Mouse (Mus musculus) lung, postnatal 0 days (tissue): Measurements from ENCODE around the gene Ampd1. TPM values are rescaled to one million over a fixed set of nuclear protein-coding genes. Genes with fewer than 3 reads are reported as not detected.
A peak's percentile ranks its signal among the peaks of the same experiment; 100 is the strongest.
"Not testable (repeated sequence)": the region's sequence is repeated elsewhere in the genome, so short reads cannot be mapped to it uniquely, and the experiment has no call there.

Source experiments
- ATAC-seq: fragments of 200-750 bp; cut with Nextera tagmentation; 2 replicates; pipeline ENCODE4 v1.8.0; 2017; ENCODE audit warnings: moderate library complexity
- DNase-seq: peaks from one replicate; pipeline ENCODE4 v3.0.0-alpha.2; 2016; ENCODE audit warnings: low spot score
- H3K27ac ChIP-seq: fragments of 300-500 bp; sonication (generic); 2 replicates; pipeline ENCODE4 v1.5.1; 2014; ENCODE audit warnings: antibody characterized with exemption, mild to moderate bottlenecking, low read length, mixed read lengths
- H3K27me3 ChIP-seq: fragments of 300-500 bp; sonication (generic); replicated peaks from 2 replicates; pipeline ENCODE4 v1.6.1; 2014; ENCODE audit warnings: low read length, mixed read lengths; ENCODE audit not compliant: insufficient read depth
- H3K36me3 ChIP-seq: fragments of 300-500 bp; sonication (generic); 2 replicates; pipeline ENCODE4 v1.6.1; 2014; ENCODE audit warnings: low read length, mixed read lengths; ENCODE audit not compliant: insufficient read depth
- H3K4me1 ChIP-seq: fragments of 300-500 bp; sonication (generic); 2 replicates; pipeline ENCODE4 v1.6.1; 2014; ENCODE audit warnings: antibody characterized with exemption, low read depth, low read length, mixed read lengths; ENCODE audit not compliant: insufficient read depth
- H3K4me2 ChIP-seq: fragments of 300-500 bp; sonication (generic); replicated peaks from 2 replicates; pipeline ENCODE4 v1.6.1; 2014; ENCODE audit warnings: low read depth, mild to moderate bottlenecking, low read length, moderate library complexity, mixed read lengths
- H3K4me3 ChIP-seq: fragments of 300-500 bp; sonication (generic); 2 replicates; pipeline ENCODE4 v1.5.1; 2014; ENCODE audit warnings: low read depth, low read length
- H3K9ac ChIP-seq: fragments of 300-500 bp; sonication (generic); replicated peaks from 2 replicates; pipeline ENCODE4 v1.6.1; 2014; ENCODE audit warnings: low read depth, mild to moderate bottlenecking
- H3K9me3 ChIP-seq: fragments of 300-500 bp; sonication (generic); 2 replicates; pipeline ENCODE4 v1.6.1; 2016; ENCODE audit warnings: low read length, mixed read lengths
- CTCF ChIP-seq: IDR thresholded peaks from 2 replicates; pipeline ENCODE4 v1.5.1; 2016; ENCODE audit warnings: antibody characterized with exemption, mild to moderate bottlenecking
- EP300 ChIP-seq: IDR thresholded peaks from 2 replicates; pipeline ENCODE4 v1.6.1; 2016; ENCODE audit warnings: antibody characterized with exemption, mild to moderate bottlenecking, control low read depth
- WGBS: fragments of 180-500 bp; shearing (Covaris S2); extraction: QIAGEN DNeasy Blood & Tissue Kit; methylation state at CpG from one replicate; pipeline ENCODE4 v1.1.7; 2014; 5-methylcytosine and 5-hydroxymethylcytosine counted together
- polyA plus RNA-seq: library from polyadenylated mRNA; unstranded; fragments of >200 nt; fragmentation: Nextera tagmentation; extraction: Ambion mirVana; gene quantifications from 2 replicates; pipeline ENCODE4 v1.2.1, GENCODE M21; 2015

Ampd1 gene
- polyA plus RNA-seq, 1 experiment from 2014 or later, result 0.45 TPM

GRCm38 (mm10) chr3:103130236-103130751 lies 56.5 kb downstream of the Ampd1 start:
- peaks cover 10% of the 10 kb centered on the region; the same call in 1 of the 2 replicates for H3K4me1 ChIP-seq
- no peak overlapping the region for H3K4me3 ChIP-seq
- TF ChIP-seq EP300, result peak; percentile 47; the same call in 1 of the 2 replicates
- no peak for TF ChIP-seq CTCF
- H3K27me3 ChIP-seq, result no peaks in the 10 kb centered on the region
- no peak overlapping the region for H3K9ac ChIP-seq
- 19% methylated on average over 6 of the region's 6 CpGs for WGBS
- H3K27ac ChIP-seq, result peak overlapping the region; percentile 43; the same call in 1 of the 2 replicates
- H3K36me3 ChIP-seq, result no peaks in the 10 kb centered on the region
- peak overlapping the region; percentile 19; the same call in 1 of the 2 replicates for H3K4me2 ChIP-seq
- H3K9me3 ChIP-seq, result no peaks in the 10 kb centered on the region
- DNase-seq (peak; percentile 73), ATAC-seq (peak; percentile 86)

GRCm38 (mm10) chr3:103133098-103133497 lies 59.3 kb downstream of the Ampd1 start:
- no peak for ATAC-seq

GRCm38 (mm10) chr3:103136414-103137077 lies 62.7 kb downstream of the Ampd1 start:
- Histone ChIP-seq H3K4me2 (no peak overlapping the region), H3K4me3 (no peak overlapping the region), H3K36me3 (peaks cover 4% of the 10 kb centered on the region; the same call in 1 of the 2 replicates), H3K9me3 (no peaks in the 10 kb centered on the region), H3K4me1 (no peaks in the 10 kb centered on the region), H3K9ac (no peak overlapping the region), H3K27ac (no peak overlapping the region), H3K27me3 (no peaks in the 10 kb centered on the region)
- ATAC-seq (no peak), DNase-seq (no peak)
- TF ChIP-seq EP300 (no peak), CTCF (no peak)
- 76% methylated on average over 4 of the region's 4 CpGs for WGBS

More at GRCm38 (mm10) chr3:103133098-103133497, 59.3 kb downstream of the Ampd1 start:
- Histone ChIP-seq H3K9me3 (no peaks in the 10 kb centered on the region), H3K4me1 (peaks cover 10% of the 10 kb centered on the region; the same call in 1 of the 2 replicates), H3K27me3 (no peaks in the 10 kb centered on the region), H3K36me3 (peaks cover 4% of the 10 kb centered on the region; the same call in 1 of the 2 replicates), H3K4me2 (no peak overlapping the region), H3K27ac (no peak overlapping the region), H3K9ac (no peak overlapping the region), H3K4me3 (no peak overlapping the region)
- 93% methylated on average over 10 of the region's 10 CpGs for WGBS
- no peak for DNase-seq
- TF ChIP-seq EP300 (no peak), CTCF (no peak)

- 41% methylated on average over 8 of the region's 8 CpGs for WGBS
- Histone ChIP-seq H3K9ac (no peak overlapping the region), H3K27me3 (no peaks in the 10 kb centered on the region), H3K27ac (peak overlapping the region; percentile 11; the same call in 1 of the 2 replicates), H3K36me3 (peaks cover 4% of the 10 kb centered on the region; the same call in 1 of the 2 replicates), H3K9me3 (no peaks in the 10 kb centered on the region), H3K4me2 (0 out of 2 replicates have a peak overlapping the region, but pooled peaks have one; percentile 4), H3K4me3 (no peak overlapping the region), H3K4me1 (no peaks in the 10 kb centered on the region)
- DNase-seq, result peak; percentile 86
- ATAC-seq, result peak; percentile 92
- no peak for TF ChIP-seq CTCF
- peak; percentile 81 for TF ChIP-seq EP300
Observed at GRCm38 (mm10) chr3:103139047-103139446, 65.2 kb downstream of the Ampd1 start.

- ATAC-seq, result peak; percentile 51
- peak overlapping the region; percentile 11 for H3K27ac ChIP-seq
Observed at GRCm38 (mm10) chr3:103140095-103140838, 66.5 kb downstream of the Ampd1 start.

GRCm38 (mm10) chr3:103141287-103141686 lies 67.5 kb downstream of the Ampd1 start:
- Histone ChIP-seq H3K27me3 (no peaks in the 10 kb centered on the region), H3K4me2 (no peak overlapping the region), H3K36me3 (peaks cover 4% of the 10 kb centered on the region; the same call in 1 of the 2 replicates), H3K4me1 (no peaks in the 10 kb centered on the region), H3K9ac (no peak overlapping the region), H3K9me3 (no peaks in the 10 kb centered on the region), H3K27ac (no peak overlapping the region), H3K4me3 (no peak overlapping the region)
- WGBS, result 78% methylated on average over 11 of the region's 11 CpGs
- TF ChIP-seq EP300 (no peak), CTCF (no peak)
- ATAC-seq, result peak; percentile 33; the same call in 1 of the 2 replicates
- no peak for DNase-seq

More at GRCm38 (mm10) chr3:103140095-103140838, 66.5 kb downstream of the Ampd1 start:
- not testable (repeated sequence) for H3K9ac ChIP-seq, H3K4me1 ChIP-seq, H3K4me2 ChIP-seq, H3K4me3 ChIP-seq, H3K36me3 ChIP-seq, H3K27me3 ChIP-seq, H3K9me3 ChIP-seq
- DNase-seq, result peak; percentile 42
- WGBS, result 52% methylated on average over 11 of the region's 11 CpGs
